Mouse (Mus musculus) urinary bladder, adult 18-20 months (tissue): ENCODE results near the gene C1qtnf1.

Source experiments
- DNase-seq, 2 experiments: peaks; one replicate each; pipeline ENCODE4 v3.0.0; 2022; ENCODE audit warnings: low spot score in 2 of 2, mixed read lengths in 2 of 2

The C1qtnf1 gene

DNA sequence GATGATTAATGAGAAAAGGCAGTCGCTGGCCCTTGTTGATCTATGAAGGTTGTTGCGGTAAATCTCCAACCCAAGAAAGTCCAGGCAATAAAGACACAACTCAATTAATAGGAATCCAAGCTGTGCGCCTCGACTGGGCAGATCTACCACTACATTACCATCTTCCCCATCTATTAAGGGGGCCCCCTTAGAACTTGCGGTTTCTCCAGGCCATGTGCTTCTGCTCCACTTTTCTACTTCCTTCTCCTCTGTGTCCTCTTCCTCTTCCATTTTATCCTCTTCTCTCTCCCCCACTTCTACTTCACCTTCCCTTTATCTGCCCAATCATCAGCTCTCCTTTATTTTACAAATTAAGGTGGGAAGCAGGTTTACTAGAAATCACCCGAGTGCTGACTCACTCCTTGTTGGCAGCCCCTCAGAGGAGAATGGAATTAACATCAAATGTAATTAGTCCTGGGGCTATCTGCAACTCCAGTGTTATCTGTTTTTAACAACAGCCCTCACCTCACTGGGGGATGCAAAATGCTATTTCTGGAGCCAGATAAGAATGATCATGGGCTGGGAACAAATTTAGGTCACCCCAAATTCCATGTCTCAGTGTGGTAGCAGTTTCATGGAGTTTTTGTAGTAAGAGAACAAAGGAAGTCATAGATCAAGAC, 46.0 kb downstream of the C1qtnf1 start:
- DNase-seq = no peak

DNA sequence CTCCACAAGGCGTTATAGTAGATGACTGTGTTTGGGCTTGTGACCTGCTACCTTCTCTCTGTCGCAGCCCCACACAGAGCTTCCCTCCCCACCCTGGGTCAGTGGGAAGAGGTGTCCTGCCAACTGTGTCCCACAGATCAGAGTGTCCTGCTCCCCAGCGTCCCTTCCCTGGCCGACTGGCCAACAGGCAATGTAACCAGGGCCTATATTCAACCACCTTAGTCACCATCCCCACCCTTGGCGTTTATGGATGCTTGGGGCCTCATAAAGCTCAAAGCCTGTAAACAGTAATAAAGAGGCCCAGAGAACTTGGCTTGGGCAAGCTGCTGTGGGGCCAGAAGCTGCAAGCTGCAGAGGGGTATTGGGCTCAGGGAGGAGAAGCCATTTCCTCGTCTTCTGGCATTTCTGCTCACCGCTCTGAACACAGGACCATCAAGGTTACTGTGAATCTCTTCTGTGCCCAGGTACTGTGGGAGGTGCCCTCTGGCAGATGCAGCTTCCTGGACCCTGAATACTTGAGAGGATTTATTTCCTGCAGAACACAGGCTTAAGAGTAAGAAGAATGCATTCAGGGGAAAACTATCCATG, 47.6 kb downstream of the C1qtnf1 start:
- DNase-seq = no peak

DNA sequence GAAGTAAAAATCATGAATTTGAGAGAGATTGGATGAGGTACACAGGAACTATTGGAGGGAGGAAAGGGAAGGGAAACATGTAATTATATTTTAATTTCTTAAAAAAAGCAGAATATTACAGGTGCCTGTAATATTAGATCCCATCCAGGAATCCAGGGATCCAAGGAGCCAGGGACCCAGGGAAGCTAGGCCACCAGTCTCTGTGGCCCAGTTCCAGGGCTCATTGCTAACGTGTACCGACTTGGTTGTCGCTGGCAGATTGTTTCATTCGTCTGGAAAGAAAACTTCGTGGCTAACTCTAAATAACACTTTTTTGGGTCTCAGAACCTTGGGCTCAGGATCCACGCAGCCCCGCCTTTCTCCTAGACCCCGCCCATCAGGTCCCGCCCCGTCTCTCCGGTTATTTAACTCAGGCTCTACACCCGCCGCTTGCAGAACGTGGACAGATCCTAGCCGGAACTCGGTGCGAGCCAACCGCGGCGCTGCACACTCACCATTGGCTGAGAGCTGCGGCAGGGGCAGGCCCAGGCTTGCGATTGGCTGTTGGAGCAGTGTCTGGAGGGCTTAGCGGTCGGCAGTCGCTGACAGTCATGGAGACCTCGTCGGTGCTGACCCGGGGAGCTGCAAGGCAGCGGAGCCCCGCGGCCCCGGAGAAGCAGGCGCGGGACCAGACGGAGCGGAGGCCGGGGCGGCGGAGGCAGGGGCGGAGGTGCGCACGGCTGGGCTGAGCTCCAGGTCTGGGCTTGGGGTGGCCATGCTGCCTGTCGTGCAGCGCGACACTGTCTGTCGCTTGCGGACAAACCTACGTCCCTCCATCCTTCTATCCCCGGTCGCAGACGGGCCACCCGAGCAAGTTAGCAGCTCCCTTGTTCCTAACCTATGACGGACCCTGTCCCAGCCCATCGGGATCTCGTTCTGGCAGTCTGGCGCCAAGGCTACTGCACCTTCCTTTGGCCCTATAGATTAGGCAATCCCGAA, 48.7 kb downstream of the C1qtnf1 start, which contains the start of gene Engase:
TSS of gene Engase (plus strand) at position 434 of the 978 bp plus-strand sequence.
- DNase-seq = peak; percentile 90 to 97

DNA sequence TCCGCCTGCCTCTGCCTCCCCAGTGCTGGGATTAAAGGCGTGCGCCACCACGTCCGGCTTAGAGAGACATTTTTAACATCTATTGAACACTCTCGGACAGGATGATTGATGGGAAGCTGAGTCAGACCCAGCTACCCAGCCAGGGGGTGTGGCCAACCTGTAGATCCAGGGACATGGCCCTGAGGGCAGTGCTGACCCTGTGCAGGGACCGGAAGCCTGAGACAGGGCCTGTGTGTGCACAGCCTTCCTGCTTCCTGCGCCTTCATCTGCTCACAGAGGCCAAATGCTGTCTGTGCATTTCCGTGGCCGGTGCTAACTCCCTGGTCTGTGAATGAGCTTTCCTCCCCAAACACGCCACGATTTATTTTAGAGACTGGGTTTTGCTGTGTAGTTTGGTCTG, 51.8 kb downstream of the C1qtnf1 start:
- peak in 1 of 2 experiments; percentile 59 for DNase-seq

DNA sequence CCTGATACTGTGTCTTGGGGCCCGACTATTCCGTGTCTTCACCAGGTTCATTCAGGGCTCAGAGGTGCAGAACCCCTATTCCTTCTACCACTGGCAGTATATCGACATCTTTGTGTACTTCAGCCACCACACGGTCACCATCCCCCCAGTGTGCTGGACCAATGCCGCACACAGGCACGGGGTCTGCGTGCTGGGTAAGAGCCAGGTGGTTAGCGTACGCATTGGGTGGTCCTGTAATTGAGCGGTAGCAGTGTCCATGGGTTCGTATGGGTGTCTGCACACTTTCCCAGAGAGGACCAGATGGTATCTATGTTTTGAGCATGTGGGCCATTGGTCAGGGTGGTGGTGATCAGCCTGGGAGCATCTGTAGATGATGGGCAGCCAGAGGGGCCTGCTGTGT, 53.2 kb downstream of the C1qtnf1 start:
- DNase-seq = no peak

DNA sequence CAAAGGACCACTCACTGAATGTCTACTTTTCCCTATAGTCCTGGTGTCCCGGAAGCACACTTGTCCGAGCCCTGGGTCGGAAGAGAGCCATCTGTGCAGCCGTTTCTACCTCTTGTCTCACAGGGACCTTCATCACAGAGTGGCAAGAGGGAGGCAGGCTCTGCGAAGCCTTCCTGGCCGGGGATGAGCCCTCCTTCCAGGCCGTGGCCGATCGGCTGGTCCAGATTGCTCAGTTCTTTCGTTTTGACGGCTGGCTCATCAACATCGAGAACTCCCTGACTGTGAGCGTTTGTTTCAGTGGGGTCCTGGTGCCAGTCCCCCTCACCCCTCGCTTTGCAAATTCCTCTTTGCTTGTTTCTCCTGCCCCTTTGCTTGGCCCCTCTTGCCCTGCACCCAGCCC, 53.7 kb downstream of the C1qtnf1 start:
- DNase-seq = no peak

DNA sequence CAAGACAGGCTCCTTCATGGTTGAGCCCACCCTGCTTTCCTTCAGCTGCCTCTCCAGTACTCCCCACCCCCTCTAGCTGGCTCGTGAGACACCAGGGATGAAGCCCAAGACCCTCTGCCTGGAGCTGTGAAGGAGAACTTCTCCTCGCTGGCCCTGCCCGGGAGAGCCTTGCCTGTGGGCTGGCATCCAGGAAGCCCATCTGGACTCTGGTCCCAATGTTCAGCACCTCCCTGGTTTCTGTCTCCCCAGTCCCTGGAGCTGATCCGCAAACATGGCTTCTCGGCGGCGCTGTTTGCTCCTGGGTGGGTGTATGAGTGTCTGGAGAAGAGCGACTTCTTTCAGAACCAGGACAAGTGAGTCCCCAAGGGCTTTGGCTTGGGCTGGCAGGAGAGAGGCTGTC, 56.2 kb downstream of the C1qtnf1 start:
- DNase-seq = no peak

DNA sequence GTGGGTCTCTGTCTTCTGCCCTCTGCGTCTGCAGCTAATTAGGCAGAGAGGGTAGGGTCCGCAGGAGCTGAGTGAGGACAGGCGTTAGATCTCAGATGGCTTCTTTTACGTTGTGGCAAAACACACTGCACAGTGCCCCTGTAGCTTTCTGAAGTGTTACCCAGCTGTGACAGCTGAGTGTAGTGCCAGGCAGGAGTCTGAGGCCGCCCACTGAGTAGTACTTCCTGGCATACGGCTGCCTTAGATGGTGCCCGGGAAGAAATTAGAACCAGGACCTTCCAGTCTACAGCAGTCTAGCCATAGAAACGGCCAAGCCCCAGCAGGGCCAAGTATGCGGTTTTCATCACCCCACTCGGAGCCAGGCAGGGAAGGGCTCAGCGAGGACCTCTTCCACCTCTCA, 57.3 kb downstream of the C1qtnf1 start:
- no peak for DNase-seq

DNA sequence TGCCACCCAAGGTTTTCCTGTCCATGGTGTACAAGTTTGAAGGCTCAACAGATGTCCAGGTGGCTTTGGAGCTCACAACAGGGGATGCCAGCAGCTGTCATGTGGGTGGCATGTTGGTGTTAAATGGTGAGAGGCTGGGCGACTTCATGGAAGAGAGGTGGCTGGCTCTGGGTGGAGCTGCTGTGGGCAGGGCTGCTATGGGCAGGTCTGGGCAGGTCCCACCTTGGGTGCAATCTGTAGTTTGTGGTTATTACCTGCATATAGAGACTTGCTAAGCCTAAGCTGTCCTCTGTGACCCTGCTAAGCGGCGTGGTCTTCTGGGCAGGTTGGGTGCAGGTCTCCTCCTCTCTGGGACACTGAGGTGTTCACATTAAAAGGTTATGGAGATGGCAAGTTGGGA, 57.8 kb downstream of the C1qtnf1 start:
- peak; percentile 46 to 61 for DNase-seq

DNA sequence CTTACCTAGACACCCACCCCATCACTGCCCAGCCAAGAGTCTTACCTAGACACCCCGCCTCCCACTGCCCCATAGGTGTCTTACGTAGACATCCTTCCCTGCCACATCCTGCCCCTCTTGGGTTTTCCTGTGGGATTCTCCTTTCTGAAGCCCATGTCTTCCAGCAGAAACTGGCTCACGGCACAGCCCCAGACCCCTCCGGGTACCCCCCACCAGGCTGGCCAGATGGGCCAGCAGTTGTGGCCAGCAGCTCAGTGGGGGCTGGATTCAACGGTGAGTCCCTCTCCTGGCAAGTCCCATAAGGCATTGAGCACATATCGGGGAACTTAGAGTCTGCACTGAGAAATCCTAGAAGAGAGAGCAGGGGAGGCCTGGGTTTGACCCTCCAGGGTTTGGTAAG, 58.3 kb downstream of the C1qtnf1 start:
- DNase-seq = no peak

DNA sequence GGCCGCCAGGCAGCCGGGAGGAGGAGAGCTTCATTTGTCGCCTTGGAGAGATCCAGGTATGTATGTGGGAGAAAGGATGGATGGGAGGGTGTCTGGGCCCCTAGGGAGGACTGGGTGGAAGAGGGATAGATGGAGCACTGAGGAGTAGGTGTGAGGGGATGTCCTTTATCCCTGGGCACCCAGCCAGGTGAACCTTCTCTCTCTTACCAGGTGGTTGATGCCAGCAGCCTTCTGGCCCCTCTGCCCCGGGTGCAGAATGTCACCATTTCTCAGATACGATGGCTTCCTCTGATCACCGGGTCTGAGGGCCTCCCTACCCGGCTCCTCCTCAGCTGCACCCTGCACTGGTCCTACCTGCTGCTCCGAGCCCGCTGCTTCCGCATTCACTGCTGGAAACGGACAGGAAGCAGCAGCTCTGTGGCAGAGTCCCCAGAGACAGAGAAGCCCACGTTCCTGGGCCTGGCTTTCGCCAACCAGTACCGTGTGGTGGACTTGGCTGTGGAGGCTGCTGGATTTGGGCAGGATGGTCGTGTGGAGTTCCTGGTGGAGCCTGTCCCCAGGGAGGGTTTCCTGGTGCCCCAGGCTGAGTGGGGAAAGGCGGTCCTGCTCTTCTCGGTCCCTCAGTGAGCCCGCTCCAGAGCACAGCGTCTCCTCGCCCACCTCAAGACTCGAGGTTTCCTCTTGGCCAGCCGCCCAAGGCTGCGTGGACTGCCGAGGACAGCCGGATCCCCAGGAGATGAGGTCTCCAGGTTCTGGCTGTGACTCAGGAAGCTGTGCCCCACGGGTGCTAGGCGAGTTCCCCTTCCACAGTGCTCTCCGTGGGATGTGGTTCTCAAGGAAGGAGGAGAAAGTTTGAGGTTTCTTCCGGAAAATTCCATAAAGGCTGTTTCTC, 59.1 kb downstream of the C1qtnf1 start:
- no peak for DNase-seq

DNA sequence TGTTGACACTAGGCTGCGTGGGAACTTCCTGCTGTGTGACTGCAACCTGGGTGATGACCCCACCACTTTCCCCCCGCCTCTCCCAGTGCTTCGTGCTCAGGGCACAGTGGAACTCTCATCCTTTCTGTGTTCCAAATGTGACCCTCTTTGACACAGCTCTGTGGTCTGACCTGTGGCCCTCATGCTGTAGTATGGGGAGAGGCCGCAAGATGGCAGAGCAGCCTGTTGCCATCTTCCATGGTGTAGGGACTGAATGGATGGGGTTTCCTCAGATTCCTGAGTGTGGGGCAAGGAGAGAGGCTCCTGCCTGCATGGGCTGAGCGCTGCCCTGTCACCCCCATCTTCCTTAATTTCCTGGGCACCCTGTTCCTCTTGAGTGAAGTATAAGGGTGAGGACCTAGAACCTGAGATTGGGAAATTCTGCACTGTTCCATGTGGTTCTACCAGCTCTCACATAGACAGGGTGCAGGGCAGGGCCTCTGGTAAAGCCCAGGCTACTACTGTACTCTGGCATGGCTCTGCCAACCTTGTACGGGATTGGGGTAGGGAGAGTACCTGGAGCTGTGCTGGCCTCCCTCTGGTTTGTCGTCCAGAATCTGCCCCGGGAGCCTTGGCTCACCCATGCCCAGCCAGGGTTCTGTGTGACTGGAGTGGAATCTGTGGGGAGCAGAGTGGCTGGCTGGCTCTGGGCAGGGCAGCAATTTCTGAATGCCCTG, 60.3 kb downstream of the C1qtnf1 start:
- no peak for DNase-seq

DNA sequence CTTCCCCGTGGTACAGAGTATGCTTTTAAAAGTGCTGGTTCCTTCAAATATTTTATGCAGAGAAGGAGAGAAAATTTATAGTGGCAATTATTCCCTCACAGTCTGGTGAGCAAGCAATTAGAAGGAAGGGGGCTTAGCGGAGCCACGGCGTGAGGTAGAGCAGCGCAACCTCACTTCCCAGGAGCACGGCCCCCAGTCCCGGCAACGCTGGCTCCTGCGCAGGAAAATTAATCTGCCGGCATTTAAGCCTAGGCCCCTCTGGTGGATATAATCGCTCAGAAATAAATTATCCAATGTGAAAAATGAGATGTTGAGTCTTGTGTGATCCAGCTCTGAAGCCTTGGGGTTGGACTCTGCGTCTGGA, 60.9 kb downstream of the C1qtnf1 start:
- DNase-seq = no peak

DNA sequence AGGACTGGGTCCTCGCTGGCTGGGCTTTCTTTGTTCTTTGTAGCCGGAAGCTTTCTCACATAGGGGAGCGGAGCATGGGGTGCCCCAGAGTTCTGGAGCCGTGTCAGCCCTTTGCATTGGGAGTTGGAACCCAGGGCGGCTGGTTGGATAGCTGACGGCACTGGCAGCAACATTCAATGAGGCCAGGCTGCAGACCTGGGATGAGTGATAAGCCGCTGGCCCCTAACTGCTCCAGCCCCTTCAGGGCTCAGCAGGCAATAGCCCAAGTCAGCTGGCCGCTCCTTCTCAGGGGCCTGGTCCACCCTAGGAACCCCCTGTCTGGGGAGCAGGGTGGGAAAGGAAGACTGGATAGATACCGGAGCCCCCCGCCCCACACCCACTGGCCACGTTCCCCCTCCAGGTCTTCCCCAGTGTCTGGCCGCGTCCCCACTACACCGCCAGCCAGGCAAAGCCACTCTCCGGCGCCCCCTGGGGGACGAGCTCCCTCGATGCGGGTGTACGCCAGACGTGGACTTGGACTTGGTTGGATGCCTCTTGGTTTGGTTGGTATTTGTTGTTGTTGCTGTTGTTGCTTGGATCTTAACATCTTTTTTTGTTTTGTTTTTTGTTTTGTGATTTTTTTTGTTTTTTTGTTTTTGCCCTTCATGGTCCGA, 62.7 kb downstream of the C1qtnf1 start:
- peak; percentile 66 to 85 for DNase-seq

DNA sequence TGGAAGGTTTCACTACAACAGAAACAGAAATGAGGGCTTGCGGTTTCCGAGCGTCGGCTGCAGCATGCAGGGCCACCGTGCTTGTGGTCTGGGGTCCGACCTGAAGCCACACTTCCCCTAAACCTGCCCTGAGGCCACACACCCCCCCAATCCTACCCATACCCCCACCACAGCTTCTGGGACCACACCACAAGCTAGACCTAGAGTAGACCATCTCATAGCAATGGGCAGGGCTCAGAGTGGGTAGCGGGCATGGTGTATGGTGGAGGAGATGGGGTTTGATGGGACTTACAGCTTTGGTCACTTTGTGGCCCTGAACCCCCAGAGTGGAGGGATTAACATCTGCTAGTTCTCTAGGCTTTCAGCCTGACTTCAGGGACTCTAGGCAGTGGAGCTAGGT, 63.2 kb downstream of the C1qtnf1 start:
- no peak for DNase-seq

DNA sequence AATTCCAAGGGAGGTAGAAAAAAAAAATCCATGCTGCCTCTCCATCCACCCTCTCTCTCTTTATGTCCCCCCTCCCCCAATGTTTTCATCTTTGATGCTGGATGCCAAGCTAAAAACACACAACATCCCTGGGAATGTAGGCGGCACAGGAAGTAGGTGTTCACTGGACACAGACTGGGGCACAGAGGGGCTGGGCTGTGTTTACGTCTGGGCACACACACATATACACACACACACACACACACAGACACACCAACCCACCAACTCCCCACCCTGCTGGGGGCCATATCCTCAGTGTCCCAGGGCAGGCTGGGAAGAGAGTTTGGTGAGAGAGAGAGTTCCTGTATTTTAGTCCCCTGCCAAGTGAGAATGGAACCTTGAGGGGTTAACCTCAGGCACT, 65.5 kb downstream of the C1qtnf1 start:
- DNase-seq = no peak

DNA sequence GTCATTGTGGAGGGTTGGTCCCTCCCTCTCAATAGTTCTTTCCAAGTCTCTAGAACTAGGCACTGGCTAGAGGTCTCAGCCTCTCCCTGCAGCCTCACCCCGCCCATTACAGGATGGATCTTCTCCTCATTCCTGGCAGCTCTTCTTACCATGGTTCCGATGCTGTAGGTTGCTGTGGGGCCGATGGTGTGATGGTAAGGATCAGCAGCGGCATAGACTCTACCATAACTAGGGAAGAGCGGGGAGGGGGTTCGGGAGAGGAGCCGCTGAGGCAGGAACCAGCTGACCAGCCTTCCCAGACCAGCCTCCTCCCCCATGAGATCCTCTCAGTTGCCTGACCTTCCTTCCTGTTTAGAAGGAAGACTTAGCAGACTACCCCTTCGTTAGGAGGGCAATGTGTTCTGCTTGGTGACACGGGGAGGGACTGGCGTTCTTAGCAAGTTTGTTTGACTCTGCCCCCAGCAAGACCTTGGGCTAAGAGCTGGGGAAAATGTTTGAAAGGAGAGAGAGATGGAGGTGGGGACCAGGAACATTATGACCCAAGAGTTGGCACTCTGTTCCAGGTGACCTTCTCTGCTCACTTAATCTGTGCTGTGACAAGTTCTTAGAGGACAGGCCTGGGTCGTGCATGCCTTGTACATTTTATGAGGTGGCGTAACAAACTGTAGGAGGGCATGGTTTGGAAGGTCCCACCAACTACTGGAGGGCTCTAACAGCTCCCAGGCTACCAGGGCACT, 66.2 kb downstream of the C1qtnf1 start:
- DNase-seq = no peak

DNA sequence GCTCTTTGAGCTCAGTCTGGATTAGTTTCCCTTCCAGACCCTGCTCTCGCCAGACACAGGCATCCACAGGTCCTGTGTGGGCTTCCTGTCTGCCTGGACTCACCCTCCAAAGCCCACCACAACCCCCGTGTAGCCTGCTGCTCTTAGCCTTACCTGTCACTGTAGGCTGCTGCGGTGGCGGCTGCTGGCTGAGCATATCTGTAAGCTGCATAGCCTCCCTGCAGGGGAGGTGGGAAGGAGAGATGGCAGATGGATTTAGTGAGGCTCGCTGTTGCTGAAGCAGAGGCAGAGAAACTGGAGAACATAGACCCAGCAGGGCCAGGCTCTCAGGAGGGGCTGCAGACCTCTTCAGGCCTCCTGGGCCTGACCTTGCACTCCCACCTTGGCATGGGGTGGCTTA, 67.1 kb downstream of the C1qtnf1 start:
- DNase-seq = no peak

DNA sequence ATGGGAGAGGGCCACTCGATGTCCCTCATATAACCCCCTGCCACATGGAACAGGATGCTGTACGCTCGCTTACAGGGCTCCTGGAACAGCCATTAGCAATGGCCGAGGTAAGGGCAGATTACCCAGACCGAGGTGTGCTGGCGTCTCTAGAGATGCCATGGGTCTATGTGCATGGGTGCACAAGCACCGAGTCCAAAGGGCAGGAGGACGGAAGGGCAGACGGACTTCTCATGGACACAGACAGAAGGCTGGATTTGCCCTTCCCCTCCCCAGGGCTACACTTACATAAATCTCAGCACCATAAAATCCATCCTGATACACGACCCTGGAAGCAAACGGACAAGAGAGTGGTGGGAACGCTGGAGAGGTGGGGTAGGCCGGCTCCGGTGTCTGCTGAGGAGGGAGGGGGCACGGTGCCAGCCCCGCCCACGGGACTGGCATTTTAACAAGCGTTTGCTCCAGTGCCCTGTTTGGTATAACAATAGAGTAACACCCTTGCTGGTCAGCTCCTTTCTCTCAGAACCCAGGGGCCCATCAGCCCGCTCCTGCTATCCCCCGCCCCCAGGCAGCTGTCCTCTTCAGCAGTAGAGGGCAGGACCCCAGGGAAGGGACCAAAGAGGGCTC, 68.2 kb downstream of the C1qtnf1 start:
- DNase-seq = no peak
